Mouse (Mus musculus) heart, postnatal 14 days (tissue): ENCODE results near the gene Tyms. TPM values are rescaled to one million over a fixed set of nuclear protein-coding genes. Genes with fewer than 3 reads are reported as not detected.
"Not testable (repeated sequence)": the region's sequence is repeated elsewhere in the genome, so short reads cannot be mapped to it uniquely, and the experiment has no call there.

Experiments used
- DNase-seq, 2 experiments: peaks; one replicate each; pipeline ENCODE4 v3.0.0; 2021 to 2022
- intact Hi-C: fragments of 180-260 bp; cut with DNase I; formaldehyde crosslinking; loops from one replicate; pipeline ENCODE4 v1.15.1; 2025
- total RNA-seq, 2 experiments: library from RNA; stranded (reverse); gene quantifications; 2 replicates each; pipeline ENCODE4 v1.2.3; 2021

Tyms gene
- total RNA-seq, 2 experiments from 2014 or later = 11.6 to 13.9 TPM

- intact Hi-C loops = loop anchor here (10.0 kb wide), 1 partner anchor 710 kb away; no protein-coding TSS in a partner anchor
- peak in 1 of 2 experiments; percentile 19 for DNase-seq
Observed at GRCm38 (mm10) chr5:30104841-30105667, 31.6 kb upstream of the Tyms start, which contains the start of gene Garem2. Gene Garem2, plus strand, starts transcription at chr5:30105161.

DNA sequence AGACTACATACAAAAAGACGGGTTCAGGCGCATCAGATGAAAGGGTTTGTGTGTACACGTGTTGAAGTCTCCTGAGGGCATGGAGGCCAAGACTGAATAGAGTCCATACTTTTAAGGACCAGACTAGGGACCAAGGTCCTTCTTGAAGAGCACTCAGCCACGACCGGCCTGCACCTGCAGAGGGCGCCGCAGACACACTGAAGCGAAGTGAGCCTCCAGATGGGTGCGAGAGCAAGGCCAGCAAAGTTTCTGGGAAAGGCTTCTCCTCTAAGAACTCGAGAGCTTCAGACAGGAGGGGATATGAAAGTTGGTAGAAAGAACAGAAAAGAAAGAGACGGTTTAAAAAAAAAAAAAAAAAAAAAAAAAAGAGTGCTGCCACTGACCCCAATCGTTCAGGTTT lies 30.9 kb upstream of the Tyms start:
- peak; percentile 62 to 70 for DNase-seq
- intact Hi-C loops = loop anchor here (10.0 kb wide), 1 partner anchor 710 kb away; no protein-coding TSS in a partner anchor

GRCm38 (mm10) chr5:30103340-30103739 lies 29.9 kb upstream of the Tyms start:
- no peak for DNase-seq
- intact Hi-C loops = loop anchor here (10.0 kb wide), 1 partner anchor 709 kb away; no protein-coding TSS in a partner anchor

GRCm38 (mm10) chr5:30098260-30098659 lies 24.8 kb upstream of the Tyms start:
- intact Hi-C loops = no loop called here
- DNase-seq = no peak

- intact Hi-C loops = no loop called here
- DNase-seq = no peak
Observed at GRCm38 (mm10) chr5:30095731-30096130, 22.3 kb upstream of the Tyms start.

DNA sequence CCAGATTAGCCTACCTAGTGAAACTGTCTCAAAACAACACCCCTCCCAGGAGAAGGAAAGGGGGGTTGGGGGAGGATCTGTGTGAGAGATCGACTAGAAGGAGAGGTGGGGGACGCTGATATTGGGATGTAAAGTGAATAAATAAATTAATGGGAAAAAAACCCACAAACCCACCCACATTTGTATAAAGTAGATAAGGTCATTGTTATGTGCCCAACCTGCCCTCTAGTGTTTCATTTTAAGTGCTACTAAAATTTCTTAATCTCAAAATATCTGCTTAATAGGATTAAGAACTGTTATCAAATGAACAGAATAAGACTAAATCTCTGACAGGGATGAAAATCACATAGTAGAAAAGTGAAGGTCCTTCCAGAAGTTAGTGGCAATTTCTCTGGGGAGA lies 21.0 kb upstream of the Tyms start:
- intact Hi-C loops = loop anchor here (5.0 kb wide), 1 partner anchor 267 kb away; no protein-coding TSS in a partner anchor
- DNase-seq = no peak

- intact Hi-C loops = loop anchor here (5.0 kb wide), 1 partner anchor 265 kb away; no protein-coding TSS in a partner anchor
- DNase-seq = no peak
Observed at GRCm38 (mm10) chr5:30092701-30093100, 19.3 kb upstream of the Tyms start.

GRCm38 (mm10) chr5:30072377-30072776 lies 1.0 kb downstream of the Tyms start:
- intact Hi-C loops = no loop called here
- no peak for DNase-seq

DNA sequence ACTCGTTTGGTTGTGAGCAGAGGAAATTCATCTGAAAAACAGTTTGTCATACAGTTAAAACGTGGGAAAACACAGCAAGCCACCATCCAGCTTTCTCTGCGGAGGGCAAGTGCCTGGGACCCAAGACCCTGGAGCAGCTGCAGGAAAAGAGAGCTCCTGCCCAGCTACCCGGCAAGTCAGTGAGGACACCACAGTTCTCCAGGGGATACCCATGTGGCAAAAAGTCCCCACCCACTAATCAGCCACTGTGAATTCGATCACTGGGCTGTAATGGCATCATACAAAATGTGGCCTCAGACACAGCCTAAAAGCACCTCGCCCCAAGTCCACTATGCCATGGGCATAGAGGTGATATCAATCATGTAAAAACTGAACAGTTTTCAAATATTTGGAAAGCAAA lies 1.7 kb downstream of the Tyms start:
- intact Hi-C loops = no loop called here
- no peak for DNase-seq

DNA sequence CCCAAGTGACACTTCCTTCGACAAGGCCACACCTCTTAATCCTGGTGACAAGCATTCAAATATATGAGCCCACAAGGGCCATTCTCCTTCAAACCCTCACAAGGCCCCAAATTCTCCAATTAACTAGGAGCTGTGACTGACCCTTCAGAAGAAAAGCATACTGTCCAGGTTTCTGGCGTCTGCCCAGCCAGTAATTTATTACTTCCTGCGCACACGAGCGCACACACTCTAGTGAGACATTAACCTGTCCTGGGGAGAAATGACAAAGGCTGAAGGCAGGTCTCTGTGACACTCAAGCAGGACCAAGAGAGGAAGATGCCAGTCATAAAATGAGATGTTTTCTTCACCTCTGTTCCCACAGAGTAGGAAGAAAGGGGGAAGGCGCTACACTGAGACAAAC lies 5.7 kb downstream of the Tyms start:
- intact Hi-C loops = no loop called here
- no peak for DNase-seq

- intact Hi-C loops = not testable (repeated sequence)
Observed at GRCm38 (mm10) chr5:30059607-30060006, 13.8 kb downstream of the Tyms start.

DNA sequence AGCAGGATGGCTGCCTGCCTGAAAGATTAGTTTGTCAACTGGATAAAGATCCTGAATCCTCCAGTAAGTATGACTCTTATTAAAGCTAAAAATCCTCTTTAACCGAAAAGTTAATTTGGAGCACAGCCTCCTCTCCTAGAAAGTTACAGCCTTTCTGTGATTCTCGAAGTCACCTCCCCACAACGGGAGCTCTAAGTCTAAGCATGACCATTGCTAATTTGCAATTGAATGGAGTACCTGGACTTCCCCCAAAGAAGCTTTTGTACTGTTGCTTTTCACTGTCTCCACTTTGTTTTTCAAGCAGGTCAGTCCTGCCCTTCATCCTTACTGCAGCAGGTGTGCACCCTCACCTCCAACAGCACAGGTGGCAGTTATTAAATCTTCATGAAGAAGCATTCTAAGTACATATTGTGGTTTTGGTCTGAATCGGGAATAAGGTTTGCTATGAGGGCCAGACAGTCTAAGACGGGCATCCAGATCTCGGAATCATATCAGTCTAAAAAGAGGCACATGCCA lies 15.1 kb downstream of the Tyms start:
- intact Hi-C loops = no loop called here
- DNase-seq = no peak

More at GRCm38 (mm10) chr5:30059607-30060006, 13.8 kb downstream of the Tyms start:
- DNase-seq = not testable (repeated sequence)

DNA sequence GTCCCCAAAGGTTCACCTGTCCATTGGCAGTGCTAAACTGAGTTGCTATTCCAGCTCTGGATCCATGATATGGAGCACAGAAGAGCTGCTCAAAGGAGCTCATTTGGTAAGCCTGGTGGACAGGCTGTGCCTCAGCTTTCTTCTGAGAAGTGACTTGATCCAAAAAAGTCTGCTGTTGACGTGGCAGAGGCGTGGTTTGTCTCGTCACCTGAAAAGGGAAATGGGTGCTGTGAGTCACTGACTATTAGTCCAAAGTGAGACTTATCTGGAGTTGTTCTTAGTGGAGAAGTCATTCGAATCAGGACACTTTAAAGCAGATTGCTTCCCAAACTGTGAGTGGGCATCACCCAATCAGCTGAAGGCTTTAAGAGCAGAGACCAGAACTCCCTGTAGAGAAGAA lies 33.6 kb downstream of the Tyms start:
- intact Hi-C loops, DNase-seq: not testable (repeated sequence)

GRCm38 (mm10) chr5:30039324-30039723 lies 34.1 kb downstream of the Tyms start:
- intact Hi-C loops, DNase-seq: not testable (repeated sequence)

GRCm38 (mm10) chr5:30037111-30037510 lies 36.3 kb downstream of the Tyms start:
- intact Hi-C loops, DNase-seq: not testable (repeated sequence)

DNA sequence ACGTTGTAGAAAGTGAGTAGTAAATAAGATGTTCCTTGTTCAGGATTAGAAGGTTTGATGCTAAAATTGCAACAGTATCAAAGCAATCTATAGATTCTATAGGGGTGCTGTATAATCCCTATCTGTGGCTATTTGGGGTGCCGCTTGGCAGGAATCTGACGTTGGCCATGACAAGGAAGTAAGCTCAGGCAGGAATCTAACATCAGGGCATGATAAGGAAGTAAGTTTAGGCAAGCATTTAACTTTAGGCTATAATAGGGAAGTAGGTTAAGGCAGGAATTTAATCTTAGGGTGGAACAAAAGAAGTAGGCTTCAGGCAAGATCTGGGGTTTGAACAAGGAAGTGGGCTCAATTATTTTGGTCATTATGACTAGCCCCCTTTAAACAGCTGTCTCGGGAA lies 37.6 kb downstream of the Tyms start:
- not testable (repeated sequence) for DNase-seq

DNA sequence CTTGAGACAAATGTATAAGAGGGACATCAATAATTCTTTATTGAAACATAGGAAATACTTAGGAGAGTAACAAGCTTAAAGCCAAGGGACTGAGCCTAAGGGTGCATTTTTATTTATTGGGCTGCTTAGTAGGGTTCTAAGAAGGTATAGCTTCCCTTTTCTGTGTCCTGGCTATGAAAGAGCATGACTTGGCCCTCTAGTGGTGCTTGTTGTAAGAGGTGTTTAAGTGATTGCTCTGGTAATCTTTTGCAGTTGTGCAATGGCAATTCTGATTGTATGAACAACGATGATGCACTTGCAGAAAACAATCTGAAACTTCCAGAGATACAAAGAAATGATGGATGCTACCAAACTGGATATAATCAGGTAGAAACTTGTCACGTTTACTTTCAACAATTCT lies 58.8 kb downstream of the Tyms start:
- intact Hi-C loops = loop anchor here (5.0 to 10.0 kb wide), 4 partner anchors 77 to 630 kb away; no protein-coding TSS in a partner anchor

More for the DNA sequence above, 37.6 kb downstream of the Tyms start:
- intact Hi-C loops = not testable (repeated sequence)

GRCm38 (mm10) chr5:30012726-30013503 lies 60.5 kb downstream of the Tyms start, which contains the start of gene Il6:
Gene Il6, plus strand, starts transcription at chr5:30013114.
- peak; percentile 92 to 95 for DNase-seq
- intact Hi-C loops = loop anchor here (2.0 to 10.0 kb wide), 5 partner anchors 76 to 628 kb away; no protein-coding TSS in a partner anchor

More for the DNA sequence above, 58.8 kb downstream of the Tyms start:
- peak in 1 of 2 experiments; percentile 28 for DNase-seq
